Mouse (Mus musculus): ENCODE results near the gene Itpa.

DNA sequence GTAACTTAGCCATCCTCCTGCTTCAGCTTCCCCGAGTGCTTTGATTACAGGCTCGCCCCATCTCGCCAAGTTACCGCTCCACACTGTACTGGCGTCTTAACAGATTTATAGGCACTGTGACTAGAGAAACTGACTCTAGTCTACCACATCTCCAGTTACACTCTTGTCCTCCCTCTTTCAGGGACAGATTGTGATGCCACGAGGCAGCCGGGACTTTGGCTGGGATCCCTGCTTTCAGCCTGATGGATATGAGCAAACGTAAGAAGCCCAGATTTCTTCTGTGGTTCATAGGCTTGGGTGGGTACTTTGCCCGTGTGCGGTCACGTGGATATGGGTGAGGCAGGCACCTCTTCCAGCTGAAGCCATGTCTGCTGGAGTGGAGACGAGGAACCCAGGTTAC, 11.7 kb downstream of the Itpa start:
- TF ChIP-seq CTCF (IDR thresholded peaks at IDR 0.05; ENCODE audit: borderline replicate concordance, control insufficient read depth, extremely low read depth, insufficient read depth, low read length, poor library complexity) (no peak), POLR2A (IDR thresholded peaks at IDR 0.05; ENCODE audit: control insufficient read depth, extremely low read depth, insufficient read depth, low read length, poor library complexity) (no peak)

Data from thymus, adult 2 months (tissue).